Mouse (Mus musculus) cerebellum, adult 2 months (tissue): ENCODE measurements at regions not wholly inside any gene's neighbourhood (a gene's known extent, or its start where the extent isn't known, plus 50 kb on each side); places are given as distances from the start of the nearest gene placed in this dataset.

Source experiments
- CTCF ChIP-seq: fragments of 200-500 bp; IDR thresholded peaks from 2 replicates; pipeline ENCODE4 v1.5.1; 2011; ENCODE audit warnings: low read depth, mild to moderate bottlenecking, control low read depth, low read length, moderate library complexity, borderline replicate concordance; ENCODE audit not compliant: insufficient read depth
- POLR2A ChIP-seq: fragments of 200-500 bp; IDR thresholded peaks from 2 replicates; pipeline ENCODE4 v1.6.1; 2011; ENCODE audit warnings: low read length, control low read depth, borderline replicate concordance; ENCODE audit not compliant: insufficient read depth

- TF ChIP-seq CTCF (no peak), POLR2A (no peak)
These were observed 137.0 kb downstream of the 1500009L16Rik start for GRCm38 (mm10) chr10:83859633-83860032.
